Mouse (Mus musculus) ES-Bruce4 (cell line): ENCODE measurements around the gene Rnf26. TPM values are rescaled to one million over a fixed set of nuclear protein-coding genes. Genes with fewer than 3 reads are reported as not detected.

Source experiments
- H3K27ac ChIP-seq: 2 replicates; pipeline ENCODE4 v1.5.1; 2012; ENCODE audit warnings: low read length, inconsistent platforms; ENCODE audit not compliant: insufficient read depth
- H3K27me3 ChIP-seq: 2 replicates; pipeline ENCODE4 v1.6.1; 2012; ENCODE audit warnings: mild to moderate bottlenecking, low read length, inconsistent platforms; ENCODE audit not compliant: control insufficient read depth, poor library complexity, insufficient read depth, severe bottlenecking
- H3K36me3 ChIP-seq: 2 replicates; pipeline ENCODE4 v1.6.1; 2012; ENCODE audit warnings: inconsistent platforms, mild to moderate bottlenecking, low read length, moderate library complexity; ENCODE audit not compliant: control insufficient read depth, poor library complexity, insufficient read depth, severe bottlenecking
- H3K4me1 ChIP-seq: one replicate; pipeline ENCODE4 v1.8.1; 2011; ENCODE audit warnings: low read length; ENCODE audit not compliant: control insufficient read depth, insufficient read depth
- H3K4me3 ChIP-seq: 2 replicates; pipeline ENCODE4 v1.5.1; 2011; ENCODE audit warnings: low read depth, mild to moderate bottlenecking, low read length
- H3K9ac ChIP-seq: 2 replicates; pipeline ENCODE4 v1.6.1; 2012; ENCODE audit warnings: low read depth, mild to moderate bottlenecking, inconsistent platforms; ENCODE audit not compliant: poor library complexity, severe bottlenecking
- H3K9me3 ChIP-seq: replicated peaks from 2 replicates; pipeline ENCODE4 v1.6.1; 2012; ENCODE audit warnings: mild to moderate bottlenecking, low read length, inconsistent platforms; ENCODE audit not compliant: control insufficient read depth, poor library complexity, insufficient read depth, severe bottlenecking
- CTCF ChIP-seq: IDR thresholded peaks from one replicate; pipeline ENCODE4 v1.8.1; 2011; ENCODE audit warnings: low read depth, low read length
- EP300 ChIP-seq: IDR thresholded peaks from 2 replicates; pipeline ENCODE4 v1.6.1; 2011; ENCODE audit warnings: low read depth, low read length; ENCODE audit not compliant: insufficient read depth
- POLR2A ChIP-seq: IDR thresholded peaks from one replicate; pipeline ENCODE4 v1.8.1; 2011; ENCODE audit warnings: low read length; ENCODE audit not compliant: insufficient read depth
- polyA plus RNA-seq: library from polyadenylated mRNA; stranded (reverse); fragments of >200 nt; gene quantifications from 2 replicates; pipeline ENCODE4 v1.2.4, GENCODE M21; 2011; ENCODE audit warnings: low read depth; ENCODE audit not compliant: missing spikeins, insufficient read depth, insufficient read length

Rnf26 gene
- polyA plus RNA-seq, 1 experiment, result 34.1 TPM

DNA sequence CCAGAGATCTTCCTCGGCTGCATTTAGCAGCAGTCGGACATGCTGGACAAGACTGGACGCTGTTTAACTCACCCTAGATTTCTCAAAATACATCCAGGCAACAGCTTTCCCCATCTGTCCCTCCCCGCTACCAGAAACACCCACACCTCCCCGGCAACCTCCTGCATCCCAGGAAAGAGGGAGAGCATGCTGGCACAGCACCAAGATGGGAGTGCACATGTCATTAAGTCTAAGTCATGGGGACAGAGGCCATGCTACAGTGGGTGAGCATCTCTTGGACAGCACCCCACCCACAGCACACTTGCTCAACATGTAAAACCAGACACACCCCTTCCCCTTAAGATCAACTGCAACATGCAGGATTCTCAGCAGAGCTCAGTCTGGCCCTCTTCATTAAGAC is 32.4 kb downstream of the Rnf26 start:
- H3K27me3 ChIP-seq, result no peaks in the 10 kb centered on the region
- no peak overlapping the region for H3K4me3 ChIP-seq
- no peaks in the 10 kb centered on the region for H3K9me3 ChIP-seq
- H3K27ac ChIP-seq, result no peak overlapping the region
- H3K4me1 ChIP-seq, result no peaks in the 10 kb centered on the region
- H3K9ac ChIP-seq, result no peak overlapping the region
- no peaks in the 10 kb centered on the region for H3K36me3 ChIP-seq
- TF ChIP-seq POLR2A (no peak), CTCF (no peak), EP300 (no peak)

DNA sequence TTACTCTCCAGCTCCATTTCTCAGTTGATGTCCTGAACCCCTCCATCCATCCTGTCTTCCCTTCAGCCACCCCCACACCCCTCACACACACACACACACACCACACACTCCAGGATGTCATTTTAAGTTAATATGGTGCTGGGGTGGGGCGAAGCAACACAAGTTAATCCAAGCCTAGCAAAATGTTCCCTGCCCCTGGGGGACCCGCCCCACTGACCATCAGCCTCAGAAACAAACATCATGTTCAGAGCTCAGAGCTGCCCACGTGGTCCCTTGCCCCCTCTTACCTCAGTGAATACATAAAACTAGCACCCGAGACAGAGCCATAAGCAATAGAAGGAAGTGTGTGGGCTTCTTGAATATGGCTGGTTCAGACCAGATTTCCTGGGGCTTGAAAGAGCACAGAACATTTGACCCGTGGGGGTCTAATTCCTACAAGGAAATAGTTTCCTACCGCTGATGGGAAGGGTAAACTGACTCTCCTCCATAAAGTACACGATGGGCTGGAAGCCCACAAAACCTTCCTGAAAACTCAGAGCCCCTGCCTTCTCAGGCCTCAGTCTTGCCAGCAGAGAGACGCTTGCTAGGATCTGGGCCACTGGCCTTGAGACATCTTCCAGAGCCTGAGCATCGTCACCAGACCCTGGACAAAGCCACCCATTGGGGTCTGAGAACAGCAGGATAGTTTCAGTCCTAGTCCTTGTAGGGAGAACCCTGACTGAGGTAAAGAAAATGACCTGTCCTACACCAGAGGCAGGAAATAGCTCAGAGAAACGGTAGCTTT is 33.1 kb downstream of the Rnf26 start:
- Histone ChIP-seq H3K4me1 (no peaks in the 10 kb centered on the region), H3K9me3 (no peaks in the 10 kb centered on the region), H3K9ac (no peak overlapping the region), H3K27me3 (no peaks in the 10 kb centered on the region), H3K4me3 (no peak overlapping the region), H3K36me3 (no peaks in the 10 kb centered on the region), H3K27ac (no peak overlapping the region)
- TF ChIP-seq EP300 (no peak), CTCF (no peak), POLR2A (no peak)

DNA sequence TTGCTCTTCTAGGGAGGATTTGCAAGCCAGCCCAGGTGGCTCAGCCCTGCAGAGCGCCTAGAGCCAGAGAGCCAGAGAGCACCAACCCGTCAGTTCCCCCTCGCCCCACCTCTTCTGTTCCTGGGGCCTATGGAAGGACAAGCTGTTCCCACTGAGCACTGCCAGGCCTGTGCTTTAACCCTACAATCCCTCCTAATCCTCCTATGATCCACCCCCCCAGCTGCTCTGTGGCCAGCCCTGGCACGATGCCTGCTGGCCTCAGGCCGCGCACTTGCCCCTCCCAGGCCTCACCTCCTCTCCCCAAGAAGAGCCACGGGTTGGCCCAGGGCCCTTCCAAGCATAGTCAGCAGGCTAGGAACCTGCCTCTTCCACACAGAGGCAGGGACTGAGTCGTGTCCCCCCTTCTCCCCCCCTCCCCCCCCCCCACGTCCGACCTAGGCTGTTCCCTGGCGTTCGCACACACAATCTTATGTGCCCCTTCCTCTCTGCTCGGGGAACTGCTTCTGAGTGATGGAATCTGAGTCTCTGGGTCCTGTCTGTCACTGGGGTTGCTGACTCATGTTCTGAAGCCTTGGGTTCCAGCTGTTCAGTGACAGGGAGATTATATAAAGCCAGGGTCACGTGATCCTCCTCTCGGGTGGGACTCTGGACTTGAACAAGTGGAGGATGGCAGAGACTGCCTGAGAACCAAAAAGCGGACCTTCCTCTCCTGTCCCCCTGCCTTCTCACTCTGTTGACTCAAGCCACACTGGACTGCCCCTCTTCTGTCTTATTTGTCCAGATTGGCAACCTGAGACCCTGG is 34.2 kb downstream of the Rnf26 start:
- H3K4me3 ChIP-seq, result no peak overlapping the region
- no peaks in the 10 kb centered on the region for H3K36me3 ChIP-seq
- no peak overlapping the region for H3K9ac ChIP-seq
- no peaks in the 10 kb centered on the region for H3K4me1 ChIP-seq
- TF ChIP-seq POLR2A (no peak), CTCF (no peak), EP300 (no peak)
- no peaks in the 10 kb centered on the region for H3K9me3 ChIP-seq
- H3K27me3 ChIP-seq, result no peaks in the 10 kb centered on the region
- no peak overlapping the region for H3K27ac ChIP-seq

DNA sequence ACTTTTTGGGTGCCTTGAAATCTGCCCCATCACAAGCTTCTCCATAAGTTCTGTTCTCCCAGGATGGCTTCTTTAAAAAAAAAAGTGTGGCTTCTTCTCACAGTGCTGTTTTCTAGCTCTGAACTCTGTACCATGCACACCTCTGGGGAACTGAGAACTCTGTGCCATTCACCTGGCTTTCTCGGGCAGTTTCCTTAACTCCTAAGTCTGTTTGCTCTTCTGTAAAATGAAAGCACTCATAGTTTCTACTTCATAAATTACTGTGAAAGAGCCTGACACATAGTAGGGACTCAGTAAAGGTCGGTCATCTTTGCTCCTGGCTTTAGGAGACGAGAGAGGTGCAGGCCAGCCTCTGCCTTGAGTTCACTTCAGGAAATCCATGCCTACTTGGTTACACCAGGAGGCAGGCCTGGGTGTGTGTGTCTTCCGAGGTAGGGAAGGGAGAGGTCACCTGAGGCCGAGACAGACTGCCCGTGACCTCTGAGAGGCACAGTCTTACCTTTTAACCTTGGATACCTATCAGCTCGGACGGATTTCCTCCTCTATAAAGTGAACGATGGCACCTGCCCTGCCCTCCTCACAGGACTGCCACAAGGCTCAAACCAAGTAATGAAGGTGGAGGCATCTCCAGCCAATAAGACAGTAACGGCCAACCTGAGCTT is 35.0 kb downstream of the Rnf26 start:
- no peak overlapping the region for H3K4me3 ChIP-seq
- H3K9me3 ChIP-seq, result no peaks in the 10 kb centered on the region
- no peaks in the 10 kb centered on the region for H3K36me3 ChIP-seq
- no peaks in the 10 kb centered on the region for H3K27me3 ChIP-seq
- no peak overlapping the region for H3K9ac ChIP-seq
- H3K4me1 ChIP-seq, result no peaks in the 10 kb centered on the region
- H3K27ac ChIP-seq, result no peak overlapping the region
- no peak for TF ChIP-seq EP300
- TF ChIP-seq CTCF, result no peak
- no peak for TF ChIP-seq POLR2A

DNA sequence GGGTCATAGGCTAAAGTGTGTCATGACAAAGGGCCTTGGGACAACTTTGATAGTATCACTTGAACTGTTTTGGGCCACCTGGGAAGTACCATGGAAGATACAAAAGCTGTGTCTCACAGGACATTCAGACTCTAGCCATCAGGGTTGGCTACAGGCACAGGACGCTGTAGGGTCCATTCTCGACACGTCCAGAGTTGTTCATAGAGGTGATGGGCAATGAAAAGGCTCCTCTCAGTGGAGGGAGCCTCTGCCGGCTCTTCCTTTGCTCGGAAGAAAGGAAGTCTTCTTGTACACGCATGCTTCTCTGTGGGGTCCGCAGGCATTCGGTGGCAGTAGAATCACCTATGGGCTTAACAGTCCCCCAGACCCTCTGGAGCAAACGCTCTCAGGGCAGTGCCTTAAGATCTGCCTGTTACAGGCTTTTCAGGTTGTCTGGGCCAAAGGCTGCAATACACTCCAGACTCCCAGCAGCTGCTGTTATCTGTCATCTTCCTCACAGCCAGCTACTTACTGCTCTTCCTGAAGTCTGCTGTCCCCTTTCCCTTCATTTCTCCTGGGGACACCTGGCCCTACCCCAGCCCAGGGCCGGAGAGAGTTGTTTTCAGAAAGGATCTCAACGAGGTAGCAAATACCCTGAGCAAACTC is 35.9 kb downstream of the Rnf26 start:
- Histone ChIP-seq H3K27me3 (no peaks in the 10 kb centered on the region), H3K9me3 (no peaks in the 10 kb centered on the region), H3K36me3 (no peaks in the 10 kb centered on the region), H3K4me1 (no peaks in the 10 kb centered on the region), H3K27ac (no peak overlapping the region), H3K9ac (no peak overlapping the region), H3K4me3 (no peak overlapping the region)
- no peak for TF ChIP-seq EP300
- TF ChIP-seq POLR2A, result no peak
- no peak for TF ChIP-seq CTCF
